Mouse (Mus musculus): ENCODE results near the gene Fdps. TPM values are rescaled to one million over a fixed set of nuclear protein-coding genes. Genes with fewer than 3 reads are reported as not detected.

The Fdps gene
- polyA plus RNA-seq, 1 experiment from 2014 or later, result 284 TPM

- Histone ChIP-seq H3K27me3 (replicated peaks; ENCODE audit: control insufficient read depth, insufficient read depth, low read length) (peaks cover 22% of the 10 kb centered on the region), H3K4me3 (ENCODE audit: low read depth, low read length) (peak within 1 kb of the TSS; percentile 73), H3K9ac (ENCODE audit: low read depth, low read length) (peak within 1 kb of the TSS; percentile 39), H3K4me1 (replicated peaks; ENCODE audit: control insufficient read depth, insufficient read depth, low read length) (peaks cover 30% of the 10 kb centered on the region), H3K9me3 (ENCODE audit: control insufficient read depth, low read length) (no peaks in the 10 kb centered on the region), H3K4me2 (peak within 1 kb of the TSS; percentile 100), H3K36me3 (ENCODE audit: control insufficient read depth, insufficient read depth, low read length) (peaks cover 20% of the 10 kb centered on the region; the same call in 1 of the 2 replicates), H3K27ac (ENCODE audit: low read depth, low read length) (no peak within 1 kb of the TSS)
- ATAC-seq (replicated peaks; ENCODE audit: low FRiP score) (peak; percentile 52), DNase-seq (ENCODE audit: low spot score) (peak; percentile 77)
- 4% methylated on average over 18 of the region's 18 CpGs for WGBS
These were observed 8.6 kb downstream of the Fdps start, which contains the start of gene Rusc1 for GRCm38 (mm10) chr3:89093175-89093574. Rusc1 (minus strand) TSS chr3:89093311.

GRCm38 (mm10) chr3:89092509-89093090 is 9.2 kb downstream of the Fdps start:
- H3K4me3 ChIP-seq (ENCODE audit: low read depth, low read length), result peak overlapping the region; percentile 73
- no peaks in the 10 kb centered on the region for H3K9me3 ChIP-seq (ENCODE audit: control insufficient read depth, low read length)
- H3K4me2 ChIP-seq, result peak overlapping the region; percentile 59
- WGBS, result 26% methylated on average over 11 of the region's 11 CpGs
- H3K36me3 ChIP-seq (ENCODE audit: control insufficient read depth, insufficient read depth, low read length), result peaks cover 17% of the 10 kb centered on the region; the same call in 1 of the 2 replicates
- no peak for DNase-seq (ENCODE audit: low spot score)
- peaks cover 22% of the 10 kb centered on the region for H3K27me3 ChIP-seq (replicated peaks; ENCODE audit: control insufficient read depth, insufficient read depth, low read length)
- H3K27ac ChIP-seq (ENCODE audit: low read depth, low read length), result no peak overlapping the region
- peak overlapping the region; percentile 39 for H3K9ac ChIP-seq (ENCODE audit: low read depth, low read length)
- no peak for ATAC-seq (replicated peaks; ENCODE audit: low FRiP score)
- H3K4me1 ChIP-seq (replicated peaks; ENCODE audit: control insufficient read depth, insufficient read depth, low read length), result peaks cover 34% of the 10 kb centered on the region

DNA sequence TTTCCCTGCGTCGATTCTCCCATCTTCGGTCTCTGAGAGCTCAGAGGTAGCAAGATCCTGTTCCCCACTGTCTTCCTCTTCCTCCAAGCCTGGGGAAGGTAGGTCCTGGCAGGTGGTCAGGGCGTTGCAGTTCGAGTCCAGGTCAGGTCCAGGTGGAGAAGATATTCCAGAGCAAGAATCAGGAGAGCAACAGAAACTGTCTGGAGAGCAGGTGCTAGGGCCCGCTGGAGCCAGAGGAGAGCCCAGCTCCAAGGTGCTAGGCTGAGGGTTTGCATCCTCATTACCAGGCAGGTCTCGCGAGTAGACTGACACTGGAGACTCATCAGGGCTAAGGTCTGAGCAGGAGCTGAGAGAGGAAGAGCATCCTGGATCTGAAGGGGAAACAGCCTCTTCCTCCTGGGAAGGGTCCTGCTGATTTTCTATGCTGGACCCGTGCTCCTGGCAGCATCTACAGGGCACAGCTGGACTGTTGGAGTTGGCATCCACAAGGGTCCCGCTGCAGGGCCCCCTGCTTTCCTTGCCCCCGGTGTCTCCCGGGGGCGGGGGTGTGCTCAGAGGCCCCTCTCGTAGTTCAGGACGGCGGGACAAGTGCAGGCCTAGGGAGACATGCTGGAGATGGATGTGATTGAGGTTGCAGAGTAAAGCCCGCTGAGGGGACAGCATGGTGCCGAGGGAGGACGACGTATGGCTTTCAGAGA is 9.8 kb downstream of the Fdps start:
- peaks cover 22% of the 10 kb centered on the region for H3K27me3 ChIP-seq (replicated peaks; ENCODE audit: control insufficient read depth, insufficient read depth, low read length)
- peak overlapping the region; percentile 65 for H3K9ac ChIP-seq (ENCODE audit: low read depth, low read length)
- 14% methylated on average over 20 of the region's 20 CpGs for WGBS
- H3K4me3 ChIP-seq (ENCODE audit: low read depth, low read length), result peak overlapping the region; percentile 73
- no peaks in the 10 kb centered on the region for H3K9me3 ChIP-seq (ENCODE audit: control insufficient read depth, low read length)
- no peak for DNase-seq (ENCODE audit: low spot score)
- no peak overlapping the region for H3K27ac ChIP-seq (ENCODE audit: low read depth, low read length)
- H3K4me2 ChIP-seq, result peak overlapping the region; percentile 100
- H3K36me3 ChIP-seq (ENCODE audit: control insufficient read depth, insufficient read depth, low read length), result peaks cover 13% of the 10 kb centered on the region
- ATAC-seq (replicated peaks; ENCODE audit: low FRiP score), result no peak
- H3K4me1 ChIP-seq (replicated peaks; ENCODE audit: control insufficient read depth, insufficient read depth, low read length), result peaks cover 35% of the 10 kb centered on the region

GRCm38 (mm10) chr3:89090694-89091655 is 10.8 kb downstream of the Fdps start:
- peak overlapping the region; percentile 73 for H3K4me3 ChIP-seq (ENCODE audit: low read depth, low read length)
- H3K36me3 ChIP-seq (ENCODE audit: control insufficient read depth, insufficient read depth, low read length), result peaks cover 7% of the 10 kb centered on the region
- H3K4me2 ChIP-seq, result peak overlapping the region; percentile 100
- peaks cover 35% of the 10 kb centered on the region for H3K4me1 ChIP-seq (replicated peaks; ENCODE audit: control insufficient read depth, insufficient read depth, low read length)
- peaks cover 22% of the 10 kb centered on the region for H3K27me3 ChIP-seq (replicated peaks; ENCODE audit: control insufficient read depth, insufficient read depth, low read length)
- ATAC-seq (replicated peaks; ENCODE audit: low FRiP score) (peak; percentile 52), DNase-seq (ENCODE audit: low spot score) (peak; percentile 88)
- under 1% methylated on average over 68 of the region's 74 CpGs for WGBS
- H3K27ac ChIP-seq (ENCODE audit: low read depth, low read length), result peak overlapping the region; percentile 70
- H3K9ac ChIP-seq (ENCODE audit: low read depth, low read length), result peak overlapping the region; percentile 65
- no peaks in the 10 kb centered on the region for H3K9me3 ChIP-seq (ENCODE audit: control insufficient read depth, low read length)

- DNase-seq (ENCODE audit: low spot score) (peak; percentile 86), ATAC-seq (replicated peaks; ENCODE audit: low FRiP score) (peak; percentile 85)
- H3K27me3 ChIP-seq (replicated peaks; ENCODE audit: control insufficient read depth, insufficient read depth, low read length), result peaks cover 22% of the 10 kb centered on the region
- no peaks in the 10 kb centered on the region for H3K9me3 ChIP-seq (ENCODE audit: control insufficient read depth, low read length)
- WGBS, result 1% methylated on average over 38 of the region's 40 CpGs
- peak overlapping the region; percentile 73 for H3K4me3 ChIP-seq (ENCODE audit: low read depth, low read length)
- peaks cover 2% of the 10 kb centered on the region; the same call in 1 of the 2 replicates for H3K36me3 ChIP-seq (ENCODE audit: control insufficient read depth, insufficient read depth, low read length)
- peak overlapping the region; percentile 65 for H3K9ac ChIP-seq (ENCODE audit: low read depth, low read length)
- H3K27ac ChIP-seq (ENCODE audit: low read depth, low read length), result peak overlapping the region; percentile 70
- peak overlapping the region; percentile 100 for H3K4me2 ChIP-seq
- H3K4me1 ChIP-seq (replicated peaks; ENCODE audit: control insufficient read depth, insufficient read depth, low read length), result peaks cover 35% of the 10 kb centered on the region
These were observed 11.7 kb downstream of the Fdps start for GRCm38 (mm10) chr3:89089882-89090591.

- Histone ChIP-seq H3K27me3 (replicated peaks; ENCODE audit: control insufficient read depth, insufficient read depth, low read length) (peaks cover 22% of the 10 kb centered on the region), H3K4me3 (ENCODE audit: low read depth, low read length) (peak overlapping the region; percentile 73), H3K27ac (ENCODE audit: low read depth, low read length) (no peak overlapping the region), H3K9me3 (ENCODE audit: control insufficient read depth, low read length) (no peaks in the 10 kb centered on the region), H3K4me1 (replicated peaks; ENCODE audit: control insufficient read depth, insufficient read depth, low read length) (peaks cover 35% of the 10 kb centered on the region), H3K4me2 (peak overlapping the region; percentile 100), H3K36me3 (ENCODE audit: control insufficient read depth, insufficient read depth, low read length) (peaks cover 2% of the 10 kb centered on the region; the same call in 1 of the 2 replicates), H3K9ac (ENCODE audit: low read depth, low read length) (peak overlapping the region; percentile 62)
- DNase-seq (ENCODE audit: low spot score), result no peak
- WGBS, result 52% methylated on average over 14 of the region's 14 CpGs
- ATAC-seq (replicated peaks; ENCODE audit: low FRiP score), result no peak
These were observed 12.8 kb downstream of the Fdps start for GRCm38 (mm10) chr3:89088974-89089373.

- H3K4me1 ChIP-seq (replicated peaks; ENCODE audit: control insufficient read depth, insufficient read depth, low read length), result peaks cover 29% of the 10 kb centered on the region
- H3K9ac ChIP-seq (ENCODE audit: low read depth, low read length), result peak overlapping the region; percentile 47; the same call in 1 of the 2 replicates
- H3K4me3 ChIP-seq (ENCODE audit: low read depth, low read length), result peak overlapping the region; percentile 20; the same call in 1 of the 2 replicates
- ATAC-seq (replicated peaks; ENCODE audit: low FRiP score) (no peak), DNase-seq (ENCODE audit: low spot score) (peak; percentile 83)
- no peaks in the 10 kb centered on the region; the same call in 1 of the 2 replicates for H3K36me3 ChIP-seq (ENCODE audit: control insufficient read depth, insufficient read depth, low read length)
- no peak overlapping the region for H3K27ac ChIP-seq (ENCODE audit: low read depth, low read length)
- H3K27me3 ChIP-seq (replicated peaks; ENCODE audit: control insufficient read depth, insufficient read depth, low read length), result peaks cover 16% of the 10 kb centered on the region
- H3K4me2 ChIP-seq, result peak overlapping the region; percentile 100
- WGBS, result 22% methylated on average over 21 of the region's 21 CpGs
- no peaks in the 10 kb centered on the region for H3K9me3 ChIP-seq (ENCODE audit: control insufficient read depth, low read length)
These were observed 14.2 kb downstream of the Fdps start for GRCm38 (mm10) chr3:89087338-89088110.
